Mouse (Mus musculus) olfactory bulb, adult 2 months (tissue): ENCODE data around the gene Farp1.

Experiments
- CTCF ChIP-seq: fragments of 200-500 bp; IDR thresholded peaks from 2 replicates; pipeline ENCODE4 v1.5.1; 2012; ENCODE audit warnings: low read depth, mild to moderate bottlenecking, low read length, moderate library complexity; ENCODE audit not compliant: insufficient read depth
- POLR2A ChIP-seq: fragments of 200-500 bp; IDR thresholded peaks from 2 replicates; pipeline ENCODE4 v1.6.1; 2012; ENCODE audit warnings: mild to moderate bottlenecking, low read depth, low read length, moderate library complexity; ENCODE audit not compliant: insufficient read depth

GRCm38 (mm10) chr14:121264453-121264852 is 229.5 kb downstream of the Farp1 start:
- TF ChIP-seq CTCF = no peak
- TF ChIP-seq POLR2A = no peak
